Mouse (Mus musculus) right cerebral cortex, postnatal 36 days (tissue): ENCODE measurements around the gene Oxld1.
A peak's percentile ranks its signal among the peaks of the same experiment; 100 is the strongest.

Experiments used
- DNase-seq, 2 experiments: peaks; one replicate each; pipeline ENCODE4 v3.0.0; 2022; ENCODE audit warnings: low spot score in 2 of 2, mixed read lengths in 1 of 2

Gene Oxld1

DNA sequence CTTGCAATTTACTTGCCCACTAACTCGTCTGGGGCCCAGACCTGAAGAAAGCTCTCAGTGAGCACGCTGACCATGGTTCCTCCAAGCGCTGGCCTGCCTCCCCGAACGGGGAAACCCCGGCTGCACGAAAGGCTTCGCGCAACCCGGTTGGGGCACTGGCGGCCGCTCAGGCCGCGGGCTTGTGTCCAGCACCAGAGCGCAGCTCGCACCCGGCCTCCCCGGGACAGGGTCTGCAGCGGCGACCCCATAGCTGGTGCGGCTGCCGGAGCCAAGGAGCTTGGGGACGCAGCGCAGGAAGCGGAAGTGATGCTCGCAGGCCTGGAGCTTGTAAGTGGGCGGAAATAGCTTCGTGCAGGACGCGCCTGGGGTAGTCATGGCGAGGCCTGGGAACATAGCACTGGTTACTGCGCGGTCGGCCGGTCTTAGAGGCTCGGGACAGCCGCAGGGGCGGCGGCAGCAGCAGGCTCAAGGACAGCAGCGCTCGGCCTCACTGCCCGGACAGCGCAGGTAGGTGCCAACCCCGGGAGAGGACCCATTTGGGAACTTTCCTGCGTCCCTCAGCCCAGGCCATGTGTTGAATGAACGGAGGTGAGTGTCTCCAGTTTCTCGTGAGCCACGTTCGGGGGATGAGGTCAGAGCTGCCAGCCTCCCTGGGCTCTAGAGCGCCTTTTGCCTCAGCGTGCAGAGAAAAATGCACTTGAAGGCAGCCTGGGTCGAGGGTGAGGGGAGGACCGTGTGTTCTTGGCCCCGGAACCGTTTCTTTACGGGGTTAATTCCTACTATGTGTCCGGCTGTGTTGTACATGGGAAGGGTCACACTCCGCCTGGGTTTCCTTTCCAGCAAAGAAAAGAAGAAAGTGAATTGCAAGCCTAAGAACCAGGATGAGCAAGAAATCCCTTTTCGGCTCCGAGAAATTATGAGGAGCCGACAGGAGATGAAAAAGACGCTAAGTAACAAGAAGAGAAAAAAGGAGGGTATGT, at the start of gene Oxld1, which contains the start of gene Ccdc137:
Oxld1 (minus strand) TSS at position 297 of the 980 bp plus-strand sequence.
Ccdc137 (plus strand) TSS at position 344 of the 980 bp plus-strand sequence.
- DNase-seq = peak; percentile 59 to 75

DNA sequence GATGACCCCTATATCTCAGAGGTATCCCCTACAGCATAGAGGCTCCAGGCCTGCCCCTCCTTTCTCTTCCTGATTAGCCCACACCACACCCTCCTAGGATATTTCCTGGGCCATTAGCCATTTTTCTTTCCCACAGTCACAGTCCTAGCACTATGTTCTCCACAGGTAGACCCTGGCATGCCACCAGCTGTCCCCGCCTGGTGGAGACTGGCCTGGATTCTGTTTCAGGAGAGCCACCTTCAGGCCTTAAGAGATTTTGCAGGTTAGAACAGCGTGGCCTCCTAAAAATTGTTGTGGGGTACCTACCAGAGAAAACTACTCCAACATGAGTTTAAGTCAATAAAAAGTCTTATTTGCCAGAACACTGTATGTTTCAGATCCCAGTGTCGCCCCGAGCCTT, 49.0 kb upstream of the Oxld1 start:
- DNase-seq = no peak

DNA sequence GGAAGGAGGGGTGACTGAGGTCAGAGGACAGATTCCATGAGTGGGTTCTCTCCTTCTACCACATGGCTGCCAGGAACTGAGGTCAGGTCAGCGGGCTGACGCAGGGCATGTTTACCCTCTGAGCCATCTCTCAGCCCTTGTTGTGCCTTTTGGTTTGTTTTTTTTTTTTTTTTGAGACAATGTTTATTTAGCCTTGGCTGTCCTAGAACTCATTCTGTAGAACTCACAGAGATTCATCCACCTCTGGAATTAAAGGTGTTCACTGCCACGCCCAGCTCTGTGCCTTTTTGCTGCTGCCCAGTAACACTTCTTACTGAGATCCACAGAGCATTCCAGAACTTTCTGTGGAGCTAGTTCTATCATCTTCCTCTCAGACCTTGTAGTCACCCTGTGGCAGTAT, 47.8 kb upstream of the Oxld1 start:
- DNase-seq = no peak

DNA sequence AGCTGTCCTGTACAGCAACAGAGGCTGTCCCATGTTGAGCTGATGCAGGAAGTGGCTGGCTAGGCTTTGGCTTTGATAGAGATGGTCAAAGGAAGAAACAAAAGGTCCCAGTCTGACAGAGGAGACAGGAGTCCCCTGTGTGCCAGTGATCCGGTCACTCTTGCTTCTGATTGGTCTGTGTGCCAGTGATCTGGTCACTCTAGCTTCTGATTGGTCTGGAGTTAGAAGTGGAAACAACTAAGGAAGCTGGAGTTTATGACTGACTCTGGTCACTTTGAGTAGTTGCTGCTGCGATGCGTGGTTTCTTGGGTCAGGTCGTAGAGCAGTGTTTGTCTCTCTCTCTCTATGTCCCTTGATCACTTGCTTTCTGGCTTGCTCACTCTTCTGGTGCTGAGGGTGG, 43.8 kb upstream of the Oxld1 start:
- no peak for DNase-seq

DNA sequence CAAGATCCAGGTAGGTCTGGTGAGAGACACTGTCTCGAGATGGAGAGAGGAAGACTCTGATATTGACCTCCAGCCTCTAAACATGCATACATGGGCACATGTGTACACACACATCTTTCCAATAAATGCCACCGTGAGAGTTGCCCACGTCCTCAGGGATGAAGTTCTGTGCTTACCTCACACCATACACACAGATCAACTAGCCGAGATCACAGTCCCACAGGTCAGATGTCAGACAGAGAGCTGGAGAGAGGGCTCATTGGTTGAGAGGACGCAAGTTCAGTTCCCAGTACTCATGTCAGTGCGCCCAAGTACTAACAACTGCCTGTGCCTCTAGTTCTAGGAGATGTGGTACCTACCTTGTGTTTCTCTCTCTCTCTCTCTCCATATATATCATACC, 43.1 kb upstream of the Oxld1 start:
- no peak for DNase-seq

DNA sequence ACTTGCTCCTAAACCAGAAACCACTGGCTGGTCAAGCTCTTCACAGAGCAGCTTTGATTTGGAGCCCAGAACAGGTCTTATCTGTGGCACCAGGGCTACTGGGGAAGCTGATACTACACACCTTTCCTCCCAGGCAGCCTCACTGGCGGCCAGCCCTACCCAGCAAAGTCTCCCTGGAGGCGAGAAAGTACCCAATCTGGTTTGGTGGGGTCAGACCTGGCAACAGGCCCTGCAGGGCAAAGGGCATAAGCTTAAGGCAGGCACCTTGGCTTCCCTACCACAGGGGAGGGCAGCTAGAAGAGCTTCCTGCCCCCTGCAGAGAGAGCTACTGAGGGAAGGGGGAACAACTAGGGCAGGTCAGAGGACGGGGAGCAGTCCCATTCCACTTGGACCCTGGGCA, 42.5 kb upstream of the Oxld1 start:
- no peak for DNase-seq

DNA sequence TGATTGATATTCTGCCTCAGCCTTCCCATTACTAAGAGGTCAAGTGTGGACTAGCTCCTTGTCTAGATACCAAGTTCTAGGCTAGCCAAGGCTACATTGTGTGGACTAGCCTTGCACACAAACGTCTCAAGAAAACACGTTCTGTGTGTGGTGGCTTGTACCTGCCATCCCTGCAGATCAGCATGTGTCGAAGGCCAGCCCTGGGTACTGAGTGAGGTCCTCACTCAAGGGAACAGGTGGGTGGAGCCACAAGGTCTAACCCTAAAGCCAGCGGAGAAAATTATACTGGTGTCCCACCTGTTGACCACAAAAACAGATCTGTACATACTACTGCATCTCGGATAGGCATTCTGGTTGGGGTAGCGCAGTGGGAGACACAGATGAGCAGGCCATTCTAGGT, 42.0 kb upstream of the Oxld1 start:
- DNase-seq = no peak

DNA sequence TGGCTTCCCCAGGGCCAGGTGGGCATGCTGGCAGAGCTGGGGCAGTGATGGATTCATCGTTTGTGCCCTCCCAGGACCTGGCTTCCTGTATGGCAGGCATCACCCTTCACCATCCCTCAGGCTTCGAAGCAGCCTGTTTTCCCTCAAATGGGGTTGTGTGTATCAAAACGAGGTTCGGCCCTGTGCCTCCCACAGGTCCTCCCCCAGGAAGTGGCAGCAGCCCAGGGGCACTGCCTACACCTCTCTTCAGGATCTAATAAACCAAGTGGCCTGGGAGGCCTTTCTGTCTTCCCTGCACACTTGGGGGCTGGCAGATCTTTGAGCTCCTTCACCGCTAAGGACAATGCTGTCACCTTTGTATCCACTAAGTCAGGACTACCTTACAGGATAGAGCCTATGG, 41.0 kb upstream of the Oxld1 start:
- DNase-seq = no peak

DNA sequence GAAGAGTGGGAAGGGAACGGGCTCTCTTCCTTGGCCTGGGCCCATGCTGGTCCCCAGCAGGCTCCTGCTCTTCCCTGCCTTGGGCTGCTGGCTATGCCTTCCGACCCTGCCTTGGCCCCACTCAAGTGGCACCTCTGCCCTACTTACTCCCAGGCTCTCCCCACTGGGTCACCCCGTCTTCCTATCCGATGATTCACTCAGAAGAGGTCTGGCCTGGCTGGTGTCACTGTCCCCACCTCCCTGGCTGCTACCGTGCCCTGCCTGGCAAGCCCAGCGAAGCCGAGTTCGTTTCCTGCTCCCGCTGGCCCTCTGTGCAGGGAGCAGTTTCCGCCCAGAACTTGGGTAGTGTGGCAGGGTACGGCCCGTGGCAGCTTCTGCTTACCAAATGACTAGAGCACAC, 40.4 kb upstream of the Oxld1 start:
- no peak for DNase-seq

DNA sequence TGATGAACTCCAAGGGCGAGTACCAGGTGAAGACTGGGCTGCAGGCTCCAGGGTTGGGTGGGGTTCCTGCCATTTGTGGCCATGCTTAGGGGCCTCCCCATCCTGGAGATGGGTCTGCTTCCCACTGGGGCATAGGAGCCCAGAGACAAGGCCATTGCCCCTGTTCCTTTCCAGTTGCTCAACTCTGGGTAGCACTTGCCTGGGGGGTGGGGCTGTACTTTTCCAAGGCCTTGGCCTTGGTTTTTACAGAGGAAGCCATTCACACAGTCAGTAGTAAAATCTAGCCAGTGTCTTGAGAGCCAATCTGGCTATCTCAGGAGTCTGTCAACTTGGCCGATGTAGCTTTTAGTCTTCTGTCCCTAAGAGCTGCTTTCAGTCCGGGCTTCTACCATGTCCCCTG, 39.6 kb upstream of the Oxld1 start:
- DNase-seq = no peak

DNA sequence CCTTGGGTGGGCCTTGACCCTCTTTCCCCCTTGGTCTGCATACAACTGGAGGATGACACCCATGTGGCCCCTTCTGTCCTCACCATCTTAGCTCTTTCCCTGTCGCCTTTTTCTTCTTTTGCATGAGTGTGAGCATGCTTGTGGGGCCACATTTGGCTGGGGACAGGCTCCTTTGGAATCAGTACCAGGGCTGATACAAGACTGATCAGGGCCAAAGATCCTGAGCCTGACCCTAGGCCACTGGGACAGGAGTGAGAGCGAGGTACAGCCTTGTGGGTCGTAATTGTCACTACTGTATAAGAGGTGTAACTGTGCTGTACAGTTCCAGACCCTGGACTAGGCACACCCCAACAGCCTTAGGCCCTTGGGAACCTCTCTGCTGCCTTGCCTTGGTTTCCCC, 36.0 kb upstream of the Oxld1 start:
- DNase-seq = no peak

DNA sequence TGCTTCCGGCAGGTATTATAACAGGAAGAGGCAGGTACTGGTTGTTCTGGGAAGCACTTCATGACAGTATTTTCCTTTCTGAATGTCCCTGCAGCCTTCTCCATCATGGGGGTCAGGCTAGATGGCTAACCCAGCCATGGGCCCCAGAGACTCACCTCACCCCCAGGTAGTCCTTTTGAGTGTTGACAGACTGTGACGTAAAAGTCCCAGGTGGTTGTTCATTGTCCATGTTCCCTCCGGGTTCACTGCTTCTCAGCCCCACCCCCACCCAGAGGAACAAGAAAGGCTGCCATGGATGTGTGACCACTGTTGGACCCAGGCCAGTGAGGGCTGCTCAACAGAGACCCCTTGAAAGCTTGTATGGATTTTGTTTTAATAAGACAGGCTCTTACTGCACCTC, 35.5 kb upstream of the Oxld1 start:
- DNase-seq = no peak

DNA sequence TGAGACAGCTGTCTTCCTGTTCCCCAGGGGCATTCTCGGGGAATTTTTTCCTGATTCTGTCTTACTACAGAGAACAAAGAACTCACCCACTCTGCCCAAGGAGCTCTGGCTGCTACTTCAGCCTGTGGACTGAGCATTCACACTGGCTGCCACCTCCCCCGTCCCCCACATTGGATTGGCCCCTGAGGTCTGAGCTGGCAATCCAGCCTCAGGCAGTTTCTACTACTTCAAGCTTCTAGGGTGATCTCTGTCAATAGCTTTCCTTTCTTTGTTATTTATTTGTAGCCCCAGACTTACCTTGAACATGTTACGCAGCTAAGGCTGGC, 35.0 kb upstream of the Oxld1 start:
- no peak for DNase-seq

DNA sequence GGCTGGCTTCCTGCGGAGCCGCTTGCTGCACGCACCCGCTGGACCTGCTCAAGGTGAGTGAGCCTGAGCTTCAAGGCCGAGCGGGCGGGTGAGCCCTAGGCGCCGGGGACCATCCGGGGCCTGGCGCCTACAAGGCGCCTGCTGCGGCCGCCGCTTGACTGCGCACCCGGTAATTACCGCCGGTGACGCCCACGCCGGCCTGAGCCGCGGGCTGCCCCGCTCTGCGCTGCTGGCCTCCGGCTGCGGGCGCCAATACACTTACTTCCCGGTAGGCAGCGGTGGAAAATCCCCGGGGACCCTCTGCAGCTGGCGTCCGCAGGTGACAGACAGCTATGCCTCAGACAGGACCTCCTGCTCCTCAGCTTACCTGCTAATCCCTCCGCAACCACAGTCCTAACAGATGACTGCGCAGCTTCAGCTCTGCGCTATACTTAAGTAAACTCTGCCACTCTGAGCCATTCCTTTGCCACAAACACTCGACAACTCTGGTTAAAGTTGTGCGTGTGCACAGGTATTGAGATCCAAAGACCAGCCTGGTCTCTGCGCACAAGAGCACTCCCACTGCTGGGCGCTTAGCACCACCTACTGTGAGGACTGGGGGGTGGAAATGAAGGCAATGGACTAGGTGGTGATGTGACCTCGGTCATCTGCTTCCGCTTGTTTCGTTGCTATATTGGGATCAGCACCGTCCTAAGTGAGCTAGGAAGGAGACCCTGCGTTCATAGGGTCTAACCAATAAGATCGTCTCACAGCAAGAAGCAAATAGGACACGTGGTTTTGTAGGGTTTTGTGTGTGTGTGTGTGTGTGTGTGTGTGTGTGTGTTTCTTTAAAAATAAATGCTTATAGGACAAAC, 34.4 kb upstream of the Oxld1 start:
- DNase-seq = peak in 1 of 2 experiments; percentile 29

DNA sequence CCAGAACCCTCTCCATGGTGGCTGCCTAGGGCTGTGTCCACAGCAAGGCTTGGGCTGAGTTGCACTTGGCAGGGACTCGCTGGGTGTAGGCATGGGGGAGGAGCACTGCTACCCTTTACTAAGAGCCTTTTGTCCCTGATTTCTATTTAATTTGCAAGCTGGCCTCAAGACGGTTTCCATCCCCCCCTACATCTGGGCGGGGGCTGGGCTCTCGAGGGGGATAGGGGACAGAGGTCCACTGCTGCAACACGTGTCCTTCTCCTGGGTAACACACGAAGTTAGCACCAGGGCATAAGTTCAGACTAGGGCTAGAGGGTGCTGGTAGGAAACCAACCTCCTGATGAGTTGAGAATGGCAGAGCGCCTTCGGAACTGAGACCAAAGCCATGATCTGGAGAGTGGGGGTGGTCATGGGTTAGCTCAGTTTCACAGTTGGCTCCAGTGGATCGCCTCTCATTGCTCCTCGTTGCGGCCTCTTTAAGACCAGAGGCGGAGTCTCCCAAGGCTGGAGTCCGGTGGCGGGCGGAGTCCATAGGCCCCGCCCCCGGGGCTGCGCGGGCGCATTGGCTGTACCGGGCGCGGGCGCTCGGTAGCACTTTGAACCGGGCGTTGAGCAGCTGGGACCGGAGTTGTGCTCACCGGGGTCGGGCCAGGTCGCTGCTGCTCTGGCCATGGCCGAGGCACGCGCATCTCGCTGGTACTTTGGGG, 33.6 kb upstream of the Oxld1 start, which contains the start of gene Slc25a10:
Slc25a10 (plus strand) TSS at position 524 of the 707 bp plus-strand sequence.
- peak; percentile 79 to 86 for DNase-seq

DNA sequence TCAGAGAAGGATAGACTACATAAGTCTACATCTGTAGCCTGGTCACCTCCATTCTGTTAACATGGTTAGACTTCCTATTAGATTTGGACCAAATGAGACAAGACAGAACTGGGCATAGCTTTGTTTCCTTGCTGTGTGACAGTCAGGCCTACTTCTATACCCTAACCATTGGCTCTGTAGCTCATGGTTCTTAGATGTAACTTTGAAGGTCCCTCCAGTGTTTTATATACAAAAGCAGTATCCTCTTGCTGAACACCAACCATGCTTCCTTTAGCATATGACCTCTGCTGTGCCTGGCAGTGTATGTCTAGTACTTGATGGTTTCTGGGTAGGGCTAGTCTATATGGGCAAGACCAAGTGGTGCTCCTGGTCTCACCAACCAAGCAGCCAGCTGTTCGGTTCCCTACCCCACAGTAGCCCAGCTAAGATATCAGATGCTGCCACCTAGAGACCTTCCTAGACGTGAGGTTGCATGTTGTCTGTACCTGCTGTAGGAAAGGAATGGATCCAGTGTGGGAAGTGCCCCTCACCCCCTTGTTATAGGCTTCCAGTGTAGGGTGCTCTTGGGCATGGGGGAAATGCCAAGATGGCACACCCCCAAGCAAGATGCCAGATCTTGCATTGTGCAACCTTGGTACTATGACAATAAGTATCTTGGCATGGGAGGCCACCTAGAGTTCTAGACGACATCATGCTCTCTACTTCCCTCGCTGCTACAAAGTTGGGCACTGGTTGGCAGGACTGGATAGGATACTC, 32.6 kb upstream of the Oxld1 start:
- no peak for DNase-seq

DNA sequence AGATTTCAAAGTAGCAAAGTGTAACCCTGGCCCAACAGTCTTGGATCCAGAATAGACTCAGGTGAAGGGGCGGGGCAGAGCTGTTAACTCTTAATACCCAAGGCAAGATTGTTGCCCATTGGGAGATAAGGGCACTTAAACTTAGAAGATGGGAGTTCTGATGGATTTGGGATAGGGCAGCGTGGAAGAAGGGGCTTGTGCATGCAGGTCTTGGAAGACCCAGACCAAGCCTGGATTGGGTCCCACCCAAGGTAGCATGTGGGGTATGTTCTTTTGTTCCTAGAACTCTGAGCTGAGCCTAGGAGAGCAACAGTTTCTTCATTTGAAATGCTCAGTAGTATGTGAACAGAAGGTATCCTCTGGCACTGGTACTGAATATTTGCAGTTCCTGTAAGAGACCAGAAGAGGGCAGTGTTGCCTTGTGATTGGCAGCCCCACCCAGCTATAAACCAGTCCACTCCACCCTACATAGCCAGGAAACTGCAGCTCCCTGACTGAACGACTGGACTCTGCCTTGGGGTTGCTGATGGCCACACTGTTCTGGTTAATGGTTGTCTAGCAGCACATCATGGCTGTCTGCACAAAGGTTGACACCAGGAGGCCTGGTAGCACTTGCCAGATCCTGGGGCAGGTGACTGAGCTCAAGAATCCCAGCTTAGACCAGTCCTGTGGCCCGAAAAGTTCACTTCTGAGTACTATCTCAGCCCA, 31.3 kb upstream of the Oxld1 start:
- peak in 1 of 2 experiments; percentile 34 for DNase-seq

DNA sequence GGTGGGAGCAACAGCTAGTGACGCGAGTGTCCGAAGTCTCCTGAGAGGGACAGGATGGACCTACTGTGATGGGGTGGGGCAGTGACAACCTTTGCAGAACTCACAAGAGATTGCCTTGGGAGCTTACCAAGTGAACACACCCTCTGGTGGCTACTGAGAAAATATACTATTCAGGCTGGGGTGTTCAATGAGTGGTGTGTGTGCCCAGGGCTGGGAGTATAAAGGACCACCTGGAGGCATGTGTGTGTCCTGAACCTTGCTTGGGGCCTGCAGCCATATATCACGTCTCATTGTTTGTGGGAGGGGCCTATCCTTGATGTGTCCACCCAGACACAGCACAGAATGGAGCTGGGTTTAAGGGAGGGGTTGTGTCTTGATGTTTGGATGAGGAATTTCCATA, 30.6 kb upstream of the Oxld1 start:
- DNase-seq = no peak

DNA sequence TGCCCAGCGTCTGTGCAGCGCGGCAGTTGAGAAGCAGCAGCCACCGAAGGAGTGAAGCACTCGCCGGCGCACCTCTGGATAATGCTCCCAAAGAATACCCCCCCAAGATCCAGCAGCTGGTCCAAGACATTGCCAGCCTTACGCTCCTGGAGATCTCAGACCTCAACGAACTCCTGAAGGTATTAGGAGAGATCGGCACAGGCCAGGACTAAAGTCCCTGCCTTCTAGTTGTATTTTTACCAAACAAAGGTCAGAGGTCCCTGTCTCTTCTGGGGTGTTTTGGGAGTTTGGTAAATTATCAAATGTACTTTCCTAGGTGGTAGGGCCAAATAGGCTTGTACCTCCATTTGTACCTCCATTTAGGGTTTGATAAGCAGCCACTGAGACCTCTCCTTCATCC, 27.4 kb upstream of the Oxld1 start:
- DNase-seq = no peak

DNA sequence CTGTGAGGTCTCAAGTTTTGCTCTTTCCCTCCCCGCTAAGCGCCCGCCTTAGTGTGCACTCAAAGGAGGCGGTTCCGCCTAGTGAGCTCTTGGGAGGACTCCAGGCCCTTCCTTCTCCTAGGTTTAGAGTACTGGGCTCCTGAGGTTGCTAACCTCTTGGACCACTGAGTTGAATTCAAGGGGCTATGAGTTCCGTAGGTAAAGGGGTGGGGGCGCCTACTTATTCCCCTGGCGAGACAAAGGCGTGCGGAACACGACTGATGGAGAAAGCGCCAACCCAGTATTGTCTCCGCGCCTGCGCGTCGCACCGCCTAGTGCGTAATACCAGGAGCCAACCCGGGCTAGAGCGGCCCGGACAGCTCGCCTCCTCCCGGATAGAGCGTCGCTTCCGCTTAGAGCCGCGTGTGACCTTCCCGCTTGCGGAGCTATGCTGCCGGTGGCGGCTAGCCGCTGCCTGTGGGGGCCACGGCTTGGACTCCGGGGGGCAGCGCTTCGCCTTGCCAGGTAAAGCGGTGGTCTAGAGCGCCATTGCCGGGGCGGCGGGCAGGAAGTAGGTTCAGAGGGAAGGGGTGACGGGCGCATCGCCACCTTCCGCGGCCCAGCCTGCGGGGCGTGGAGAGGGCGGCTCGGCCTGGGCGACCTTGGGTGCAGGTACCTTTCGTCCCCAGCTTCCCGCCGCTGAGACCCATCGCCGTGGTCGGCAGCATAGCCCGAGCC, 26.6 kb upstream of the Oxld1 start, which contains the start of gene Mrpl12:
Mrpl12 (plus strand) TSS at position 349 of the 717 bp plus-strand sequence.
- DNase-seq = peak; percentile 89
